Comparison of ENCODE assay signal across 15 mouse cellular contexts in genomic region chr7:73120276-73120675, GRCm38 (mm10).
DNase-seq lines count a peak whose midpoint lies in the region; ATAC-seq and TF ChIP-seq lines count a peak whose summit lies in the region.
"Had no signal": no experiment of that assay in that cellular context is flagged by ENCODE, and none has a peak within 500 bp of the region (broad histone marks: within the 10 kb centered on the region; RNA-seq: fewer than 3 reads in every experiment).

No protein-coding gene starts in this region.

- no peak; the same call in 1 of the 2 replicates for TF ChIP-seq POLR2A in testis, adult 2 months (IDR thresholded peaks at IDR 0.05; ENCODE audit: control insufficient read depth, low read depth, low read length)

- no peak overlapping the region for H3K4me3 ChIP-seq in forebrain, embryonic 13.5 days
- no peak overlapping the region for H3K4me3 ChIP-seq in forebrain, embryonic 11.5 days (ENCODE audit: low read depth, low read length)
- no peak overlapping the region for H3K4me3 ChIP-seq in testis, adult 2 months (ENCODE audit: control insufficient read depth, low read depth, low read length)
- H3K4me3 ChIP-seq in midbrain, embryonic 15.5 days: no peak overlapping the region
- H3K4me3 ChIP-seq: heart, embryonic 12.5 days; hindbrain, embryonic 10.5 days had no signal

- H3K27ac ChIP-seq in forebrain, embryonic 13.5 days: no peak overlapping the region
- no peak overlapping the region for H3K27ac ChIP-seq in forebrain, embryonic 11.5 days (ENCODE audit: low read depth, low read length)
- H3K27ac ChIP-seq in testis, adult 2 months (ENCODE audit: control insufficient read depth, insufficient read depth, low read depth, low read length): peak overlapping the region; percentile 1; the same call in 1 of the 2 replicates
- H3K27ac ChIP-seq in midbrain, embryonic 15.5 days: no peak overlapping the region
- H3K27ac ChIP-seq: hindbrain, embryonic 10.5 days; kidney, postnatal 0 days had no signal

- peak; percentile 53; the same call in 1 of the 2 replicates for ATAC-seq in forebrain, embryonic 13.5 days
- ATAC-seq in forebrain, embryonic 11.5 days (replicated peaks; ENCODE audit: low FRiP score): no peak
- ATAC-seq in midbrain, embryonic 15.5 days (replicated peaks): no peak

- H3K9me3 ChIP-seq in forebrain, embryonic 13.5 days (replicated peaks): no peaks in the 10 kb centered on the region
- H3K9me3 ChIP-seq in forebrain, embryonic 11.5 days (ENCODE audit: control insufficient read depth, low read length): no peaks in the 10 kb centered on the region
- H3K9me3 ChIP-seq in midbrain, embryonic 15.5 days: no peaks in the 10 kb centered on the region
- H3K9me3 ChIP-seq: heart, embryonic 12.5 days; hindbrain, embryonic 10.5 days had no signal

- TF ChIP-seq CTCF in testis, adult 2 months (IDR thresholded peaks at IDR 0.05; ENCODE audit: control insufficient read depth, insufficient read depth, insufficient replicate concordance, low read depth, low read length): no peak

- 90% methylated on average over 9 of the region's 9 CpGs for WGBS in forebrain, embryonic 13.5 days
- 89% methylated on average over 9 of the region's 9 CpGs for WGBS in forebrain, embryonic 11.5 days
- 78% methylated on average over 9 of the region's 9 CpGs for WGBS in midbrain, embryonic 15.5 days

- no peak overlapping the region for H3K9ac ChIP-seq in forebrain, embryonic 13.5 days
- no peak overlapping the region for H3K9ac ChIP-seq in forebrain, embryonic 11.5 days (ENCODE audit: low read length)
- no peak overlapping the region for H3K9ac ChIP-seq in midbrain, embryonic 15.5 days
- H3K9ac ChIP-seq: heart, embryonic 12.5 days had no signal

- no peak for DNase-seq in forebrain, embryonic 11.5 days (ENCODE audit: low spot score)
- peak; percentile 7 for DNase-seq in layer of hippocampus, adult 9-10 months (ENCODE audit: low spot score)
- no peak for DNase-seq in layer of hippocampus, postnatal 25 days (ENCODE audit: extremely low spot score in 1 of 2, low spot score in 1 of 2)
- DNase-seq in testis, postnatal 10 days (ENCODE audit: low spot score): no peak
- DNase-seq in telencephalon, adult 2 months (ENCODE audit: low read depth, low spot score): peak; percentile 24
- DNase-seq: cerebellum, adult 18-20 months; gastrocnemius, postnatal 10 days; lung, postnatal 4 days had no signal

- no peaks in the 10 kb centered on the region for H3K36me3 ChIP-seq in forebrain, embryonic 13.5 days (ENCODE audit: poor library complexity, severe bottlenecking)
- no peaks in the 10 kb centered on the region for H3K36me3 ChIP-seq in forebrain, embryonic 11.5 days (ENCODE audit: control insufficient read depth, insufficient read depth, low read length)
- H3K36me3 ChIP-seq in testis, adult 2 months (ENCODE audit: control insufficient read depth, insufficient read depth, low read length): no peaks in the 10 kb centered on the region
- no peaks in the 10 kb centered on the region for H3K36me3 ChIP-seq in midbrain, embryonic 15.5 days (replicated peaks)
- H3K36me3 ChIP-seq: heart, embryonic 12.5 days; hindbrain, embryonic 10.5 days had no signal

- H3K27me3 ChIP-seq in forebrain, embryonic 13.5 days: no peaks in the 10 kb centered on the region
- H3K27me3 ChIP-seq in forebrain, embryonic 11.5 days (ENCODE audit: control insufficient read depth, insufficient read depth, low read length): no peaks in the 10 kb centered on the region
- H3K27me3 ChIP-seq in testis, adult 2 months (ENCODE audit: control insufficient read depth, insufficient read depth, low read length): no peaks in the 10 kb centered on the region
- H3K27me3 ChIP-seq in midbrain, embryonic 15.5 days (replicated peaks): no peaks in the 10 kb centered on the region

- H3K4me2 ChIP-seq in forebrain, embryonic 13.5 days: no peak overlapping the region
- H3K4me2 ChIP-seq in forebrain, embryonic 11.5 days (ENCODE audit: low read depth, low read length, severe bottlenecking): no peak overlapping the region
- no peak overlapping the region for H3K4me2 ChIP-seq in midbrain, embryonic 15.5 days
- H3K4me2 ChIP-seq: heart, embryonic 12.5 days; midbrain, embryonic 11.5 days had no signal

- peaks cover 7% of the 10 kb centered on the region; the same call in 1 of the 2 replicates for H3K4me1 ChIP-seq in forebrain, embryonic 13.5 days
- H3K4me1 ChIP-seq in forebrain, embryonic 11.5 days (replicated peaks; ENCODE audit: control insufficient read depth, insufficient read depth, low read length): no peaks in the 10 kb centered on the region
- peaks cover 2% of the 10 kb centered on the region; the same call in 1 of the 2 replicates for H3K4me1 ChIP-seq in testis, adult 2 months (ENCODE audit: control insufficient read depth, insufficient read depth, low read length)
- peaks cover 2% of the 10 kb centered on the region; the same call in 1 of the 2 replicates for H3K4me1 ChIP-seq in midbrain, embryonic 15.5 days
- H3K4me1 ChIP-seq: heart, embryonic 12.5 days had no signal

Comparison
In these comparisons a context has a peak if more than half of its experiments do, and no peak if none do; other contexts are left out.
1. DNase-seq: peak in layer of hippocampus, adult 9-10 months (single experiment) and telencephalon, adult 2 months (single experiment); none in forebrain, embryonic 11.5 days (single experiment), layer of hippocampus, postnatal 25 days (0 of 2) and testis, postnatal 10 days (single experiment).